Mouse (Mus musculus) retina, embryonic 14.5 days (tissue): ENCODE results near the gene Hist3h2a.

ENCODE experiments used
- DNase-seq: peaks from one replicate; pipeline ENCODE4 v3.0.0-alpha.2; 2015; ENCODE audit warnings: low spot score

Hist3h2a gene

GRCm38 (mm10) chr11:58954420-58955142, at the start of gene Hist3h2a, which contains the start of gene Trim17:
Gene Hist3h2a, plus strand, starts transcription at chr11:58954685.
Gene Trim17, plus strand, starts transcription at chr11:58954685.
- DNase-seq: peak; percentile 99

- peak; percentile 26 for DNase-seq
Observed at GRCm38 (mm10) chr11:58904838-58905237, 49.6 kb upstream of the Hist3h2a start.

DNA sequence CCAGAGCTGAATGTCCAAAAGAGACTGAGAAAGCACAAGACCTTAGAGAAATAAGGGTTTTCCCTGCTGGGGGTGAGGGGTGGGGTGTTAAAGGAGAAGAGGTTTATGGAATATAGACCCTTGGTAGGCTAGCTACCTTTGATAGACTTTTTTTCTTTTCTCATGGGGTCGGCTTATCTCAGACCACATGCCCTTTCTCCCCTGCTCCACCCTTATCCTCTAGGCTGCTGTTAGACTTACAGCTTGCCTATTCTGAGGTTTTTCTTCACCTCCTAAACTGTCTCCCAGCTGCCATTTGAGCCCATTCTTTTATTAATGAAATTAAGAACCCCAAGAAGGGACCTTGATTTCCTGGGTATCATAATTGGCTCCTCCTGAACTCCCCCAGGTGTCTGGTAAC, 40.7 kb upstream of the Hist3h2a start:
- DNase-seq: no peak

- peak; percentile 78 for DNase-seq
Observed at GRCm38 (mm10) chr11:58914461-58915028, 39.9 kb upstream of the Hist3h2a start.

DNA sequence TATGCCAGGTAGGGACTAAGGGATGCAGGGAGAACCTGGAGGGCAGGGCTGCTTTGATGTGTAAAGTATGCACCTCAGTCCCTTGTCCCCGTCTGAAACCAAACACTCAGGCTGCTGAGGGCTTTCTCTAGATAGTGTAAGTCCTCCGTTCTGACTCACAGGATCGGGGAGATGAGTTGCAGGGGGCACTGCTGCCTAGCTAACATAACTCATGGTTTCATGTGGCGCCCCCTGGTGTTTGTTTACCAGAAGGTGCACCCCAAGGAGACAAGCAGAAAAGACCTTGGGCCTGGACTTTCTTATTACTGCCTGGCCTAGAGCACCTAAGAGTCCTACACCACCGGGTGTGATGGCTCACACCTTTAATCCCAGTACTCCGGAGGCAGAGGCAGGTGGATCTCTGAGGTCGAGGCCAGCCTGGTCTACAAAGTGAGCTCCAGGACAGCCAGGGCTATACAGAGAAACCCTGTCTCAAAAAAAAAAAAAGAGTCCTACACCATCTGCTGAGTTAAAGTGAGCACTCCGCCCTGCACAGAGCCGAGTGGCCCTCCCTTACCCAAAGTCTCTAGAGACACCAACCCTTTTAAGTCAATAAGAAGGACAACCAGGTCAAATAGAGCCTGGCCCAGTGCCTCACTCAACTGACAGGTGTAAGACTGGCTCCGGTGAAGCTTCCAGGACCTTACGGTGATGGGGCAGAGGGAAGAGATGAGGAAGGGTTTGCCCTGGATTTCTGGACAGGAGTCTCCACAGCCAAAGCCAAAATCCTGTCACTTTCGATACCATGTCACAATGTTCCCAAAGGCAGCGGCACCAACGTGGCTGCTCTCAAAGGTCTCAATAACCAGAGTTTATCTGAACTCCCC, 37.4 kb upstream of the Hist3h2a start:
- peak; percentile 75 for DNase-seq

DNA sequence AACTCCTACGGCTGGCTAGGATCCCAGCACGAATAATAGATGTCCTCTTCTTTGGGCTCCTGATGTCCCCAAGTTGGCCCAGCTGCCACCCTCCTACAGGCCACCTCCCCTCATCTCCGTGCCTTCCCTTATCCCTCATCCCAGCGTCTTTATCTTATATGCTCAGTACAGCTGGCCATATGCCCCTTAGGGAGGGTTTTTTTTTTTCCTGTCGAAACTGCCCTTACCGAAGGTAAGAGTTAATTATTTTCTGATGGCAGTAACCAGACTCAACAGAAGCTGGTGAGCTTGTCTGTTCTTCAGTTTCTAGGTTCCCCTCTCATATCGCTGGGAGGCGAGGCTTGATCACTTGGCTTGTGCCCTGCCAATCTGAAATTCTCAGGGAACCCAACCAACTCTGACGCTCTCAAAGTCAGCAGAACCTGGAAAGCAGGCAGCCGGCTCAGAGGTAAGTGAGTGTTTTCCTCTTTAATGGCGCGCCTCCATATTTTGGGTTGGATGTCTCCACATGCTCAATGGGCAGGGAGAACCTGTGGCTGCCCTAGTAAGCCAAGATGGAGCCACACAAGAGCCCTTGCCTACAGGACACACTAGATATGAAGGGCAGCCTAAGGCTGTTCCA, 36.6 kb upstream of the Hist3h2a start, which contains the start of gene Btnl10:
TSS of gene Btnl10 (plus strand) at position 164 of the 622 bp plus-strand sequence.
- no peak for DNase-seq

GRCm38 (mm10) chr11:58918759-58919158, 35.7 kb upstream of the Hist3h2a start:
- DNase-seq: no peak

- DNase-seq: no peak
Observed at GRCm38 (mm10) chr11:58922420-58922819, 32.1 kb upstream of the Hist3h2a start.

GRCm38 (mm10) chr11:58926651-58927050, 27.8 kb upstream of the Hist3h2a start:
- no peak for DNase-seq

DNA sequence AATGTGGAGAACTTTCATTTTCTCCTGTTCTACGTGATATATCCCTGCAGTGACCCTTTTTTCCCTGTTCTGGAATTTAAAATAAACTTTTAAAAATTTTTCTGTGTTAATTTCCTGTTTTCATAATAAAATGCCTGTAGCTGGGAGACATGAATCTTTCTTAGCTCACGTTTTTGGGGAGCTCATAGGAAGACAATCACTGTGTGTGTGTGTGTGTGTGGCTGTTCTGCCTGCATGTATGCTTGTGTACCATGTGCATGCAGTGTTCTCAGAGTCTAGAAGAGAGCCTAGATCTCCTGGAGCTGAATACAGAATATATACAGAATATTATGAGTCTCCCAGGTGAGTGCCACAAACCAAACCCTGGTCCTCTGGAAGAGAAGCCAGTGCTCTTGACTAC, 27.4 kb upstream of the Hist3h2a start:
- DNase-seq: no peak

GRCm38 (mm10) chr11:58927790-58928651, 26.5 kb upstream of the Hist3h2a start:
- DNase-seq: peak; percentile 59

DNA sequence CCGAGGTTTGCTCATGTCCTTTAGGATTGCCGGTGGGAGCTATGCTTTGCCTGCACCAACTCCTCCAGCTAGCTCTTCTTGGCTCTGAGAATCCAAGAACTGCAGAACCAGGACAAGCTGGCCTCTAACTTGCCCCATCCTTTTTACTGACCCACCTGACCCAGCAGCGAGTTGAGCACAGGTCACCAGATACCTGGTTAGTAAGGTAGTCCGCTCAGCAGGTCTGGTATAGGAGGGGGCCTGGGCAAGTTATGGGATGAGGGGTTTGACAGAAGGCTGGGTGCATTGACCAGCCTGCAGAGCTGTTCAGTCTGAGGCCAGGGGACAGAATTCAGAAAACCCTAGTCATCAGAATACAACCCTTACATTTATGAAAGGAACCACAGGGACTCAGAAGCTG, 25.4 kb upstream of the Hist3h2a start:
- no peak for DNase-seq

DNA sequence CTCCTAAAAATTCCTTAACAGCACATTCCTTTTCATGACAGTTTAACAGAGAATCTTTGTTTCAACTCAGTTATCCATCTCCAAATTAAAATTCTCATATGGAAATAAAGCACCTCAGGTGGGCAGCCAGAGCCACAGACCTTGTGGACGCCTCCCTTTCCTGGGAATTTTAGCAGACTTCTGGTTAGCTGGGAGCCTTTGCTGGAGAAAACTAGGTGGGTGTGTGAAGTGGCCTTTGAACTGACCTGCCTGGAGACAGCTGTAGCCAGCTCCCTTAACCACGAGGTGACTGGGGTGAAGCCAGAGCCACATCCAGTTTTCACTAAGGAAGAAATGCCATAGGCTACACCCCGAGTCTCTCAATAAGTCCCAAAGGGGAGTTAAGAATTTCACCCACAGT, 24.8 kb upstream of the Hist3h2a start:
- DNase-seq: no peak

- no peak for DNase-seq
Observed at GRCm38 (mm10) chr11:58930254-58930653, 24.2 kb upstream of the Hist3h2a start.

DNA sequence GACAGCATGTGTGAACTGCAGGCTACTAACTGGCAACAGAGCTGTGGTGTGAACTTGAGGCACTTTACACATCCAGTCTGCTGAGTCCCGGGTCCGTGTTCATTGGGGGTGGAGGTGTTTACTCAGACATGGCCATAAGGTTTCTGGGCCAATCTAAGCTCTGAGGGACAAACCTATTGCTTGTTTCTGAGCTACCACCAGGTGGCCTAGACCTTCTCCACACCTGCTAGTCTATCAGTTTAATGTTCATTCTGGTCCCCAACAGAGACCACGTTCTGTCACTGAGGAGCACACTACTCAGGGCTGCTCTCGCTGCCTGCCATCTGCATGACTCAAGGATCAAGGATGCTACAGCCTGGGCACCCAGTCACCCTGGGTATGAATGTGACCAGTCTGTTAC, 22.9 kb upstream of the Hist3h2a start:
- no peak for DNase-seq

GRCm38 (mm10) chr11:58937909-58938308, 16.6 kb upstream of the Hist3h2a start:
- DNase-seq: peak; percentile 51

DNA sequence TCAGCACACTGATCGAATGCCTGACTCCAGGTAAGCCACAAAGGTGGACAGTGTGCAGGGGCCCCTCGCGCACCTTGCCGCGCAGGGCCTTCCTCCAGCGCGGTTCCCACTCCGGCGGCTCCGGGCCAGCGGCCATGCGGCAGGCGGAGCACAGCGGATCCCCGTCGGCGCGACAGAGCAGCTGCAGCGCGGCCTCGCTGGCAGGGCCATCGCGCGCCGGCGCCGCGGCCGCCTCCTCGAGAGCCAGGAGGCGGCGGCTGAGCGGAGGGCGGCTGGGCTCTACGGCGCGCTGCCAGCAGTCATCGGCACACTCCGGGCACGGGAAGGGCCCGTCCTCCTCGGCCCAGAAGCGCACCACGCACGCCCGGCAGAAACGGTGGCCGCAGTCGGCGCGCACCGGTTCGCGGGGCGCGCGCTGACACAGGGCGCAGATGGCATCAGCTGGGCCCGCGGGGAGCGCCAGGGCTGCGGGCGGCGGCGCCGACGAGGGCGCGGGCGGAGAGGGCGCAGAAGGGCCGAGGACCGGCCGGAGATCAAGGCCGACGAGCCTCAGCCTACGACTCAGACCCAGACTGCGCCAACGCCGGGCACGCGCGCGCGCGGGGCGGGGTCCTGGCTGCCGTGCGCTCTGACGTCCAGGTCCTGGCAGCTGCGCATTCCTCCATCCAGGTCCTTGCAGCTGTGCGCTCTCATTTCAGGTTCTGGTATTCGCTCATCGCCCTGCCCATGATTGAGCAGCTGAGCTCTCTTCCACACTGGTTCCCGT, 16.0 kb upstream of the Hist3h2a start, which contains the start of gene Rnf187:
TSS of gene Rnf187 (minus strand) at position 595 of the 766 bp plus-strand sequence.
- DNase-seq: peak; percentile 96

- no peak for DNase-seq
Observed at GRCm38 (mm10) chr11:58939088-58939439, 15.4 kb upstream of the Hist3h2a start.

- DNase-seq: no peak
Observed at GRCm38 (mm10) chr11:58944136-58944535, 10.3 kb upstream of the Hist3h2a start.

DNA sequence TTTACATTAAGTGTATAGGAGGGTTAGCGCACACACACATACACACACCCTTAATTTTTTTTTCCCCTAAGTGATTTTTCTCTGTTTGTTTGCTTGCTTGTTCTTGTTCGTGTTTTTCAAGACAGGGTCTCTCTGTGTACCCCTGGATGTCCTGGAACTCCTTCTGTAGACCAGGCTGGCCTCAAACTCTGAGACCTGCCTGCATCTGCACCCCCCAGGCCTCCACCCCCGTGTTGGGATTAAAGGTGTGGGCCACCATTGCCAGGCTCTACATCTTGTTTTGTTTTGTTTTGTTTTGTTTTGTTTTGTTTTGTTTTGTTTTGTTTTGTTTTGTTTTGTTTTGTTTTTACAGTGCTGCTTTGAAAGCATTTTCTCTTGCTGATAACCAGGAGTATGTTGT, 7.2 kb upstream of the Hist3h2a start:
- DNase-seq: no peak
